Mouse (Mus musculus) forelimb bud, embryonic 11.5 days (tissue): ENCODE data around the gene Commd1.

Experiments
- DNase-seq: peaks from one replicate; pipeline ENCODE4 v3.0.0-alpha.2; 2012; ENCODE audit warnings: low read depth, low spot score

Gene Commd1

GRCm38 (mm10) chr11:22981984-22982757 is at the start of gene Commd1, which contains the start of gene Gm28048:
Commd1 (minus strand) TSS chr11:22982382.
Gm28048 (minus strand) TSS chr11:22982090.
- peak; percentile 95 for DNase-seq

DNA sequence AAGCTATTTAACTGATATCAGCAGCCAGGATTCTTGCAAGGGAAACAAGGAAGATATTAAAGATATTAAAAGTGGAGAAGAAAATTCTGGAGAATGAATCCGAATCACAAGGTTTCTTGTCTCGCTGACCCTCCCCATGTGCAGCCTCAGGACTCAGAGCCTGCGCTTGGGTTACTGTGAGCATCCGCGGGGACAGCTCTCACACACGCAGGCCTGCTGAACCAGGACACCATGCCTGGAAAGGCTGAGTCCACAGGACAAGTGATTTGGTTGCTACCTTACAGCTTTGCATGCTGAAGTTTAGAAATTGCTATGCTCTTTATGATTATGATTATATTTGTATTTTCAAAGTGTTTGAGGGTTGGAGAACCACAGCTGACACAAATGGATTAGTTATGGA is 47.2 kb upstream of the Commd1 start:
- no peak for DNase-seq

- no peak for DNase-seq
Measured at GRCm38 (mm10) chr11:23028957-23029356, 46.8 kb upstream of the Commd1 start.

GRCm38 (mm10) chr11:23024169-23024568 is 42.0 kb upstream of the Commd1 start:
- DNase-seq = no peak

DNA sequence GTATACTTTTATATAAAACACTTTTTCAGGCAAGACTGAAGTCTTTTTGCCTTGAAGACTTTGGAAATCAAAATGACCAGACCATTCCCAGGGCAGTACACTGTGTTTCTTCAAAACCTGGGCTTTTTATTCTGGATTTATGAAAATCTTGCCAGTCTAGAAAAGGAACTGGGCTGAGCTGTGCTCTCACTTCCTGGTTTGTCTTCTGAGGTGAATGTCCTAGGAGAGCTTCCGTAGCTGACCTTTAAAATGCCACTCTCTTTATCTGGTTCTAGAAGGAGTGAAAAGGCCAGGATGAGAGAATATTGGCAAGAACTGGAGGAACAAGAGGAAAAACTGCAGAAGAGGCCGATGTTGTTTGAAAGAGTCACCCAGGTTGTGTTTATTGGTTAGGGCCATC is 41.0 kb upstream of the Commd1 start:
- DNase-seq = no peak

- DNase-seq = no peak
Measured at GRCm38 (mm10) chr11:23020841-23021240, 38.7 kb upstream of the Commd1 start.

- DNase-seq = no peak
Measured at GRCm38 (mm10) chr11:23020116-23020770, 38.1 kb upstream of the Commd1 start.

DNA sequence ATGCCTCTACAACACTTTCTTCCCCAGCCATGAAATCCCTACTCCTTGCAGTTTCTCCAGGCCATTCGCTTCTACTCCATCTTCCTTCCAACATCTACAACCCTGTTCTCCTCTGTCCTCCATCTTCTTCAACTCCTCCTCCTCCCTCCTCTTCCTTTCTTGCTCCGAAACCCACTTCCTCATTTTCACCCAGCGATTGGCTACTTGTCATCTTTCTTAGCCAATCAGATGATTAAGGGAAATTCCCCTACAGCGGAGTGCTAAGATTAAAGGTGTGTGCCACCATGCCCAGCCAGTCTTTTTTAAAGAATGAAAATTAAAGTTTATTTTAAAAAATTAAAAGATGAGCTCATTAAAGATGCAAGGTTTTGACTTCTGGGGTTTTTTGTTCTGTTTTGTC is 35.8 kb upstream of the Commd1 start:
- DNase-seq = no peak

- no peak for DNase-seq
Measured at GRCm38 (mm10) chr11:23014996-23015395, 32.8 kb upstream of the Commd1 start.

- DNase-seq = no peak
Measured at GRCm38 (mm10) chr11:23013580-23014294, 31.6 kb upstream of the Commd1 start.

DNA sequence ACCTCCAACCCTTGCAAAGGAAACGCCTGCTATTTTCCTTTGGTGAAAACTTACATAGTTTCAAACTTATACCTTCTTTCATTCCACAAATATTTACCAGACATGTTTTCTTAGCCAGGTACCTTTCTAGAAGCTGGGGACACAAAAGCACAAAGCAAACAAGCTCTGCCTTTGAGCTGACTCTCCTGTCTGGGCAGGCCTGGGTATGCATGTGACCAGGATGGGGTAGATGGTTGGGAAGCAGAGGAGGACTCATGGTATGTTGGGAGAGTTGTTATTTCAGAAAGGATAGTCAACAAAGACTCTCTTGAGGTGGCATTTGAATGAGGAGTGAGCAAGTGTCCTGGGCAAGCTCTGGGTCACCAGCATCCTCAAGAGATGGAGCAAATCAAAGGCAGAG is 30.9 kb upstream of the Commd1 start:
- DNase-seq = no peak

DNA sequence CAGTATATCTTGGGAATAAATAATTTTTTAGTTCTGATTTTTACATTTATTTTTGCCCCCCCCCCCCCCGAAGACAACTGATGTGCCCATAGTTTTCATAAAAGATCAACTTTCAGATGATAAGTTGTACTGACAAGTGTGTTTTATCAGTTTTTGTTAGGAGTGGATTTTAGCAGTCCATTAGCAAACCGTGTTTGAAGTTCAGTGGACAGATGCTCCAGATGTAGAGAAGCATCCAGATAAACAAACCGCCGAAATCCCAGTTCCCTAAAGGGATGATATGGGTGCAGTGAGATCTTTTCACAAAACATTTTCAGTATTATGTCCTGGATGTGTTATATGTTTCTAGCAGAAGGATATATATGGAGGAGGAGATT is 26.6 kb upstream of the Commd1 start:
- DNase-seq = no peak

- peak; percentile 79 for DNase-seq
Measured at GRCm38 (mm10) chr11:23008181-23008823, 26.1 kb upstream of the Commd1 start.

DNA sequence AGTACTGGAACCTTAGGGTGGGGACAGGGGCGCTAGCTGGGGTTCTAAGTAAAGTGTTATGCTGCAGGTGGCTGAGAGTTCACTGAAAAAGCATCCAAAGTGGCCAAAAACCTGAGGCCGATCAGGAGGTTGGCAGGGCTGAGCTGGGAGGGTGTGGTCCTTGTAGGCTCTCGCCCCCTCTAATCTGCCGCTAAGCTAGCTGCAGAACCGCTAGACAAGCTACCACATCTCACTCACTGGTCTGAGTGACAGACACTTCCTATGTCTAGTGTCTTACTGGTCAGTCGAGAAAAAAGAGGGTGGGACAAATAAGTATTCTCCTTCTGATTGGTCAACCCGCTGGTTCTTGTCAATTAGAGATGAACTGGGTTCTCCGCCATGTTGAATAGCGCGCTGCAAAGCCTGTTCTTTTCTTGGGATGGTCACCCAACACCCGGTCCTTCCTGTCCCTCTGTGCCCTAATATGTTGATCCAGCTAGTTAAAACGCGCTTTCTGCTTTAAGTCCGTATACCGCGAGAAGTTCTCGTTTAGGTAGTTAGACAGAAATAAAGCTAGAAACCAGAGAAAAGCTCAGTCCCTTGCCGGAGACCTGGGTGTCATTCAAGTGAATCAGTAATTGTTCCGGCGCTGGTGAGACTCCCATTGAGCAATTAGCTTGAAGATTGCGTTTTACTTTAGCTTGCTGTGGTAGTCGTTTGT is 25.4 kb upstream of the Commd1 start, which contains the start of gene Fam161a:
Fam161a (plus strand) TSS at position 51 of the 700 bp plus-strand sequence.
- DNase-seq = peak; percentile 87

DNA sequence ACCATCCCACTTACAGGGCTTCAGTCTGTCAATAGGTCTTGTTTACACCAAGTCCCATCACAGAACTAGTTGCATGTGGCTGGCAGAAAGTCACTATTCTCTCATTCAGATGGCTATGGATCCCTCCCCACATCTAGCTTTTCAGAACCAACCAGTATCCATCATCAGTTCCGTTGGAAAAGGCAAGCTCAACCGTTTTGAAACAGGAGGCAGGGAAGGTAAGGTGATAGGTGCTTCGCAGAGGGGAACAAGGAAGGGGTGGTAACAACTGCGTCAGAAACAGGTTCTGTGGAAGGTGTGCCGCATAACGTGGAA is 24.9 kb upstream of the Commd1 start:
- no peak for DNase-seq

GRCm38 (mm10) chr11:23005276-23005675 is 23.1 kb upstream of the Commd1 start:
- no peak for DNase-seq

- DNase-seq = no peak
Measured at GRCm38 (mm10) chr11:22998308-22998707, 16.1 kb upstream of the Commd1 start.

DNA sequence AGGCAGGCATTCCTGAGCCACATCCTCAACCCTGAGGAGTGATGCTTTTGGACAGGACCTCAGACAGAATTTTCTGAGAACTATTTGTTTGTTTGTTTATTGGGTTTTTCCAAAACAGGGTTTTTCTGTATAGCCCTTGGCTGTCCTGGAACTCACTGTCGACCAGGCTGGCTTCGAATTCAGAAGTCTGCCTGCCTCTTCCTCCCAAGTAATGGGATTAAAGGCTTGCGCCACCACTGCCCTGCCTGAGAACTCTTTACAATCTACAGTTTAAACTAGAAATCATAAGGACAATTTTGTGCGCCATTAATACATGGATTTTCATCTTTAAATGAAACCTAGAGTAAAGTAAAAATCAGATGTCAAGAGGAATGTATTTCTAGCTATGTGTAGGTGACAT is 13.3 kb upstream of the Commd1 start:
- no peak for DNase-seq

GRCm38 (mm10) chr11:22994271-22994670 is 12.1 kb upstream of the Commd1 start:
- no peak for DNase-seq

- no peak for DNase-seq
Measured at GRCm38 (mm10) chr11:22991218-22991835, 9.1 kb upstream of the Commd1 start.
